Mouse (Mus musculus): ENCODE measurements around the gene Ttll10. TPM values are rescaled to one million over a fixed set of nuclear protein-coding genes. Genes with fewer than 3 reads are reported as not detected.
A peak's percentile ranks its signal among the peaks of the same experiment; 100 is the strongest.

Ttll10 gene
- polyA plus RNA-seq, 1 experiment from 2014 or later = 3.5 TPM

GRCm38 (mm10) chr4:156004109-156004508 lies 55.1 kb downstream of the Ttll10 start:
- H3K27ac ChIP-seq (ENCODE audit: low read depth) = no peak overlapping the region
- H3K36me3 ChIP-seq (ENCODE audit: control insufficient read depth, insufficient read depth, low read length) = peaks cover 95% of the 10 kb centered on the region
- WGBS = 96% methylated on average over 3 of the region's 3 CpGs
- DNase-seq (ENCODE audit: low spot score) (no peak), ATAC-seq (replicated peaks; ENCODE audit: low FRiP score, low TSS enrichment, low read depth) (no peak)
- H3K4me1 ChIP-seq (replicated peaks; ENCODE audit: control insufficient read depth, insufficient read depth, low read length) = no peaks in the 10 kb centered on the region
- H3K4me2 ChIP-seq (ENCODE audit: low read length) = no peak overlapping the region
- no peaks in the 10 kb centered on the region for H3K27me3 ChIP-seq (replicated peaks; ENCODE audit: control insufficient read depth, insufficient read depth, low read length)
- H3K4me3 ChIP-seq (ENCODE audit: low read depth, low read length) = no peak overlapping the region
- no peak overlapping the region for H3K9ac ChIP-seq (ENCODE audit: low read length)
- no peaks in the 10 kb centered on the region for H3K9me3 ChIP-seq (ENCODE audit: control insufficient read depth, low read length)

GRCm38 (mm10) chr4:155993606-155994005 lies 65.6 kb downstream of the Ttll10 start:
- DNase-seq (ENCODE audit: low spot score) = no peak
- no peak; the same call in 1 of the 2 replicates for ATAC-seq (replicated peaks; ENCODE audit: low FRiP score, low TSS enrichment, low read depth)
- H3K9ac ChIP-seq (ENCODE audit: low read length) = peak overlapping the region; percentile 86
- H3K4me3 ChIP-seq (ENCODE audit: low read depth, low read length) = peak overlapping the region; percentile 91
- 4% methylated on average over 15 of the region's 15 CpGs for WGBS
- no peaks in the 10 kb centered on the region for H3K9me3 ChIP-seq (ENCODE audit: control insufficient read depth, low read length)
- H3K36me3 ChIP-seq (ENCODE audit: control insufficient read depth, insufficient read depth, low read length) = peaks cover 28% of the 10 kb centered on the region
- H3K4me1 ChIP-seq (replicated peaks; ENCODE audit: control insufficient read depth, insufficient read depth, low read length) = peaks cover 24% of the 10 kb centered on the region
- peak overlapping the region; percentile 85 for H3K27ac ChIP-seq (ENCODE audit: low read depth)
- H3K27me3 ChIP-seq (replicated peaks; ENCODE audit: control insufficient read depth, insufficient read depth, low read length) = no peaks in the 10 kb centered on the region
- peak overlapping the region; percentile 79 for H3K4me2 ChIP-seq (ENCODE audit: low read length)

DNA sequence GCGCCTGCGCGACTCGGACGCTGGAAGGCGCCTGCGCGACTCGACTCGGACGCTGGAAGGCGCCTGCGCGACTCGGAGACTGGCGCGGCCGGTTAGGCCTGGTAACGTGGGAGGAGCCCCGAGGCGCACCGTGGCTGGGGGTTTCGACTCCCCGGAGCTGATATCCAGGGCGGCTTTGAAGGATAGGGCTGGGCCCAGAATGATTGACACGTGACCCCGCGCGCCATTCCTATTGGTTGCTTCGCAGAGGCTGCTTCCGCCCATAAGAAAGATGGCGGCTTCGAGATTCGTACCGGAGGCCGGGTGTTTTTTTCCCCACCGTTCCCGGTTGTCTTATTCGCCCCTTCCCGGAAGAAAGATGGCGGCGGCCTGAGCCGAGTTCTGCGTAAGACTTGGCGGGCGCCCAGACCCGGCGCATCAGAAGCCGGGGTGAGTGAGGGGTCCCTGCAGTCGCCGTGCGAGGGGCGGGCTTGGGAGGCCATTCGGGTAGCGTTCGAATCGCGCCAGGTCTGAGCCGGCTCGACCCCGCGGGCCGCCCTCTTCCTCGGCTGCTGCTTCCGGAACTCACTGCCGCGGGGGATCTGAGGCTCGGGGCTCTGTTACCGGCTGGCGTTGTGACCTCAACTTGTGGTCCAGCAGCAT lies 66.2 kb downstream of the Ttll10 start:
- Histone ChIP-seq H3K9me3 (ENCODE audit: control insufficient read depth, low read length) (no peaks in the 10 kb centered on the region), H3K27me3 (replicated peaks; ENCODE audit: control insufficient read depth, insufficient read depth, low read length) (no peaks in the 10 kb centered on the region), H3K4me2 (ENCODE audit: low read length) (peak overlapping the region; percentile 79), H3K4me3 (ENCODE audit: low read depth, low read length) (peak overlapping the region; percentile 91), H3K9ac (ENCODE audit: low read length) (peak overlapping the region; percentile 86), H3K4me1 (replicated peaks; ENCODE audit: control insufficient read depth, insufficient read depth, low read length) (peaks cover 24% of the 10 kb centered on the region), H3K36me3 (ENCODE audit: control insufficient read depth, insufficient read depth, low read length) (peaks cover 24% of the 10 kb centered on the region), H3K27ac (ENCODE audit: low read depth) (peak overlapping the region; percentile 85)
- DNase-seq (ENCODE audit: low spot score) = peak; percentile 100
- ATAC-seq (replicated peaks; ENCODE audit: low FRiP score, low TSS enrichment, low read depth) = peak; percentile 87
- WGBS = under 1% methylated on average over 70 of the region's 70 CpGs

DNA sequence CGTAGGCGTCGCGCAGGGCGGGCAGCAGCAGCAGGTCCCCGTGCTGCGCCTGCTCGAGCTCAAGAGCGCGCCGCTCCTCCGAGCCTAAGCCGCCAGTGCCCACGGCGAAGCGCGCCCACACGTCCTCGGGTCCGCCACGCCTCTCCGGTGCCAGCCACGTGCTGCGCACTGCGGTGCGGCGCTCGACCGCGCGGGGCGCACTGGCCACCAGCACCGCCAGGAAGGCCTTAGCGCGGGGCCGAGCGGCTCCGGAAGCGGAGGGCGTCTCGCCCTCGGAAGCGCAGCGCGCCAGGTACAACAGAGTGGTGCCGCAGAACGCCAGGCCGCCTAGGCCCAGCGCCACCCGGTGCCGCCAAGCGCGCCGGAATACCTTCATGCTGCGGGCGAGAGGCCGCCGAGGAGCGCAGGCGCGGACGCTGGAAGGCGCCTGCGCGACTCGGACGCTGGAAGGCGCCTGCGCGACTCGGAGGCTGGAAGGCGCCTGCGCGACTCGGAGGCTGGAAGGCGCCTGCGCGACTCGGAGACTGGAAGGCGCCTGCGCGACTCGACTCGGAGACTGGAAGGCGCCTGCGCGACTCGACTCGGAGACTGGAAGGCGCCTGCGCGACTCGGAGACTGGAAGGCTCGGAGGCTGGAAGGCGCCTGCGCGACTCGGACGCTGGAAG lies 66.8 kb downstream of the Ttll10 start, which contains the start of the genes B3galt6 and Sdf4:
B3galt6 (minus strand) TSS at position 409 of the 665 bp plus-strand sequence.
Sdf4 (plus strand) TSS at position 632 of the 665 bp plus-strand sequence.
- H3K27me3 ChIP-seq (replicated peaks; ENCODE audit: control insufficient read depth, insufficient read depth, low read length) = no peaks in the 10 kb centered on the region
- peaks cover 17% of the 10 kb centered on the region for H3K36me3 ChIP-seq (ENCODE audit: control insufficient read depth, insufficient read depth, low read length)
- peak within 1 kb of the TSS; percentile 86 for H3K4me2 ChIP-seq (ENCODE audit: low read length)
- DNase-seq (ENCODE audit: low spot score) (peak; percentile 92), ATAC-seq (replicated peaks; ENCODE audit: low FRiP score, low TSS enrichment, low read depth) (peak; percentile 85)
- peak within 1 kb of the TSS; percentile 96 for H3K27ac ChIP-seq (ENCODE audit: low read depth)
- WGBS = under 1% methylated on average over 99 of the region's 99 CpGs
- H3K9me3 ChIP-seq (ENCODE audit: control insufficient read depth, low read length) = no peaks in the 10 kb centered on the region
- H3K4me3 ChIP-seq (ENCODE audit: low read depth, low read length) = peak within 1 kb of the TSS; percentile 91
- H3K4me1 ChIP-seq (replicated peaks; ENCODE audit: control insufficient read depth, insufficient read depth, low read length) = peaks cover 24% of the 10 kb centered on the region
- H3K9ac ChIP-seq (ENCODE audit: low read length) = peak within 1 kb of the TSS; percentile 86

GRCm38 (mm10) chr4:155991908-155992230 lies 67.3 kb downstream of the Ttll10 start:
- peak overlapping the region; percentile 96 for H3K27ac ChIP-seq (ENCODE audit: low read depth)
- no peaks in the 10 kb centered on the region for H3K27me3 ChIP-seq (replicated peaks; ENCODE audit: control insufficient read depth, insufficient read depth, low read length)
- H3K9ac ChIP-seq (ENCODE audit: low read length) = peak overlapping the region; percentile 77
- H3K9me3 ChIP-seq (ENCODE audit: control insufficient read depth, low read length) = no peaks in the 10 kb centered on the region
- H3K36me3 ChIP-seq (ENCODE audit: control insufficient read depth, insufficient read depth, low read length) = peaks cover 15% of the 10 kb centered on the region
- peak overlapping the region; percentile 91 for H3K4me3 ChIP-seq (ENCODE audit: low read depth, low read length)
- peaks cover 24% of the 10 kb centered on the region for H3K4me1 ChIP-seq (replicated peaks; ENCODE audit: control insufficient read depth, insufficient read depth, low read length)
- ATAC-seq (replicated peaks; ENCODE audit: low FRiP score, low TSS enrichment, low read depth) (peak; percentile 10), DNase-seq (ENCODE audit: low spot score) (no peak)
- 29% methylated on average over 37 of the region's 37 CpGs for WGBS
- peak overlapping the region; percentile 86 for H3K4me2 ChIP-seq (ENCODE audit: low read length)

GRCm38 (mm10) chr4:155991211-155991907 lies 67.9 kb downstream of the Ttll10 start:
- DNase-seq (ENCODE audit: low spot score) (no peak), ATAC-seq (replicated peaks; ENCODE audit: low FRiP score, low TSS enrichment, low read depth) (0 out of 2 replicates have a peak, but pooled peaks have one; percentile 0)
- Histone ChIP-seq H3K4me2 (ENCODE audit: low read length) (peak overlapping the region; percentile 86), H3K4me1 (replicated peaks; ENCODE audit: control insufficient read depth, insufficient read depth, low read length) (peaks cover 24% of the 10 kb centered on the region), H3K27ac (ENCODE audit: low read depth) (peak overlapping the region; percentile 96; the same call in 1 of the 2 replicates), H3K9me3 (ENCODE audit: control insufficient read depth, low read length) (no peaks in the 10 kb centered on the region), H3K27me3 (replicated peaks; ENCODE audit: control insufficient read depth, insufficient read depth, low read length) (no peaks in the 10 kb centered on the region), H3K36me3 (ENCODE audit: control insufficient read depth, insufficient read depth, low read length) (peaks cover 10% of the 10 kb centered on the region), H3K9ac (ENCODE audit: low read length) (peak overlapping the region; percentile 77), H3K4me3 (ENCODE audit: low read depth, low read length) (peak overlapping the region; percentile 91)
- 87% methylated on average over 22 of the region's 22 CpGs for WGBS

MicroRNA genes within 50 kb of the gene (microRNA counts, 519-probe panel; counts per million panel counts)
- microRNA mmu-miR-200a = 4,263 counts per million, percentile 68 among the panel's probes with 10 or more counts
- microRNA mmu-miR-200b = 5,030 counts per million, percentile 86 among the panel's probes with 10 or more counts
- 5,503 counts per million, percentile 92 among the panel's probes with 10 or more counts for microRNA mmu-miR-429

Small RNAs within 50 kb of the gene (microRNA-seq; reads per million reads assigned to microRNA genes)
- gene Mir200a (1,244 reads per million, percentile 80 among the genes with 10 or more reads in this experiment), gene Mir200b (8,521 reads per million, percentile 94 among the genes with 10 or more reads in this experiment), gene Mir429 (19,767 reads per million, percentile 97 among the genes with 10 or more reads in this experiment)

Other genes starting within 250 kb of the Ttll10 start
- 161 and 192 TPM in 2 replicates for gene Ccnl2, start 246.9 kb downstream of the Ttll10 start, polyA plus RNA-seq (2014; fragmentation: Nextera tagmentation; extraction: Ambion mirVana)
- gene Aurkaip1, start 228.1 kb downstream of the Ttll10 start, polyA plus RNA-seq (2014; fragmentation: Nextera tagmentation; extraction: Ambion mirVana) = 133 and 151 TPM in 2 replicates
- gene Mxra8, start 219.7 kb downstream of the Ttll10 start, polyA plus RNA-seq (2014; fragmentation: Nextera tagmentation; extraction: Ambion mirVana) = 60.0 and 73.3 TPM in 2 replicates
- gene Dvl1, start 212.0 kb downstream of the Ttll10 start, polyA plus RNA-seq (2014; fragmentation: Nextera tagmentation; extraction: Ambion mirVana) = 7.3 and 7.8 TPM in 2 replicates
- 0.38 and 0.43 TPM in 2 replicates for gene Tas1r3, start 196.1 kb downstream of the Ttll10 start, polyA plus RNA-seq (2014; fragmentation: Nextera tagmentation; extraction: Ambion mirVana)
- 20.5 and 21.4 TPM in 2 replicates for gene Cptp, start 190.0 kb downstream of the Ttll10 start, polyA plus RNA-seq (2014; fragmentation: Nextera tagmentation; extraction: Ambion mirVana)
- 69.3 and 76.4 TPM in 2 replicates for gene Ints11, start 189.9 kb downstream of the Ttll10 start, polyA plus RNA-seq (2014; fragmentation: Nextera tagmentation; extraction: Ambion mirVana)
- gene Pusl1, start 167.6 kb downstream of the Ttll10 start, polyA plus RNA-seq (2014; fragmentation: Nextera tagmentation; extraction: Ambion mirVana) = 55.6 and 55.9 TPM in 2 replicates
- gene Acap3, start 167.6 kb downstream of the Ttll10 start, polyA plus RNA-seq (2014; fragmentation: Nextera tagmentation; extraction: Ambion mirVana) = 16.2 and 16.6 TPM in 2 replicates
- gene Ube2j2, start 115.6 kb downstream of the Ttll10 start, polyA plus RNA-seq (2014; fragmentation: Nextera tagmentation; extraction: Ambion mirVana) = 114 and 124 TPM in 2 replicates
- gene C1qtnf12, start 97.1 kb downstream of the Ttll10 start, polyA plus RNA-seq (2014; fragmentation: Nextera tagmentation; extraction: Ambion mirVana) = 55.5 and 56.1 TPM in 2 replicates
- gene B3galt6, start 66.8 kb downstream of the Ttll10 start, polyA plus RNA-seq (2014; fragmentation: Nextera tagmentation; extraction: Ambion mirVana) = 16.6 and 17.9 TPM in 2 replicates
- gene Sdf4, start 66.5 kb downstream of the Ttll10 start, polyA plus RNA-seq (2014; fragmentation: Nextera tagmentation; extraction: Ambion mirVana) = 157 and 165 TPM in 2 replicates
- 0.50 and 0.56 TPM in 2 replicates for gene Tnfrsf4, start 45.6 kb downstream of the Ttll10 start, polyA plus RNA-seq (2014; fragmentation: Nextera tagmentation; extraction: Ambion mirVana)
- 1.6 and 2.0 TPM in 2 replicates for gene Tnfrsf18, start 33.2 kb downstream of the Ttll10 start, polyA plus RNA-seq (2014; fragmentation: Nextera tagmentation; extraction: Ambion mirVana)
- gene 9430015G10Rik, start 50.6 kb upstream of the Ttll10 start, polyA plus RNA-seq (2014; fragmentation: Nextera tagmentation; extraction: Ambion mirVana) = 34.5 and 38.8 TPM in 2 replicates
- gene Rnf223, start 71.1 kb upstream of the Ttll10 start, polyA plus RNA-seq (2014; fragmentation: Nextera tagmentation; extraction: Ambion mirVana) = 0.14 and 0.16 TPM in 2 replicates
- gene Agrn, start 138.1 kb upstream of the Ttll10 start, polyA plus RNA-seq (2014; fragmentation: Nextera tagmentation; extraction: Ambion mirVana) = 80.6 and 82.1 TPM in 2 replicates
- 0.58 and 0.91 TPM in 2 replicates for gene Isg15, start 141.4 kb upstream of the Ttll10 start, polyA plus RNA-seq (2014; fragmentation: Nextera tagmentation; extraction: Ambion mirVana)
- gene AW011738, start 143.9 kb upstream of the Ttll10 start, polyA plus RNA-seq (2014; fragmentation: Nextera tagmentation; extraction: Ambion mirVana) = 0.69 and 1.1 TPM in 2 replicates
- 0.51 and 0.54 TPM in 2 replicates for gene Perm1, start 156.5 kb upstream of the Ttll10 start, polyA plus RNA-seq (2014; fragmentation: Nextera tagmentation; extraction: Ambion mirVana)
- gene Plekhn1, start 175.4 kb upstream of the Ttll10 start, polyA plus RNA-seq (2014; fragmentation: Nextera tagmentation; extraction: Ambion mirVana) = 19.7 and 20.1 TPM in 2 replicates
- gene Noc2l, start 176.6 kb upstream of the Ttll10 start, polyA plus RNA-seq (2014; fragmentation: Nextera tagmentation; extraction: Ambion mirVana) = 102 and 111 TPM in 2 replicates
- gene Samd11, start 196.2 kb upstream of the Ttll10 start, polyA plus RNA-seq (2014; fragmentation: Nextera tagmentation; extraction: Ambion mirVana) = 0.20 and 0.42 TPM in 2 replicates

Measured in intestine, embryonic 14.5 days (tissue).